Mouse (Mus musculus) forebrain, embryonic 14.5 days (tissue): ENCODE data around the gene Cep128. TPM values are rescaled to one million over a fixed set of nuclear protein-coding genes. Genes with fewer than 3 reads are reported as not detected.

ENCODE experiments used
- ATAC-seq: fragments of 200-750 bp; cut with Nextera tagmentation; 2 replicates; pipeline ENCODE4 v1.8.0; 2017; ENCODE audit warnings: mild to moderate bottlenecking, moderate library complexity
- DNase-seq: peaks from one replicate; pipeline ENCODE4 v3.0.0-alpha.2; 2015; ENCODE audit warnings: low spot score
- H3K27ac ChIP-seq: fragments of 300-500 bp; sonication (generic); 2 replicates; pipeline ENCODE4 v1.5.1; 2014; ENCODE audit warnings: low read depth, mild to moderate bottlenecking, control low read depth, low read length, moderate library complexity
- H3K27me3 ChIP-seq: fragments of 300-500 bp; sonication (generic); replicated peaks from 2 replicates; pipeline ENCODE4 v1.6.1; 2014; ENCODE audit warnings: low read length, control low read depth, mixed read lengths; ENCODE audit not compliant: control insufficient read depth, insufficient read depth
- H3K36me3 ChIP-seq: fragments of 300-500 bp; sonication (generic); 2 replicates; pipeline ENCODE4 v1.6.1; 2014; ENCODE audit warnings: low read length, control low read depth; ENCODE audit not compliant: control insufficient read depth, insufficient read depth
- H3K4me1 ChIP-seq: fragments of 300-500 bp; sonication (generic); 2 replicates; pipeline ENCODE4 v1.6.1; 2014; ENCODE audit warnings: antibody characterized with exemption, low read length, control low read depth; ENCODE audit not compliant: control insufficient read depth, insufficient read depth
- H3K4me2 ChIP-seq: fragments of 300-500 bp; sonication (generic); 2 replicates; pipeline ENCODE4 v1.6.1; 2014; ENCODE audit warnings: mild to moderate bottlenecking, control low read depth, low read length
- H3K4me3 ChIP-seq: fragments of 300-500 bp; sonication (generic); 2 replicates; pipeline ENCODE4 v1.5.1; 2014; ENCODE audit warnings: low read depth, low read length, control low read depth
- H3K9ac ChIP-seq: fragments of 300-500 bp; sonication (generic); 2 replicates; pipeline ENCODE4 v1.6.1; 2014; ENCODE audit warnings: mild to moderate bottlenecking, low read length, control low read depth, moderate library complexity
- H3K9me3 ChIP-seq: fragments of 300-500 bp; sonication (generic); replicated peaks from 2 replicates; pipeline ENCODE4 v1.6.1; 2016; ENCODE audit warnings: low read length, control low read depth, mixed read lengths; ENCODE audit not compliant: control insufficient read depth
- WGBS: fragments of 180-500 bp; shearing (Covaris S2); extraction: QIAGEN DNeasy Blood & Tissue Kit; methylation state at CpG from one replicate; pipeline ENCODE4 v1.1.7; 2014; 5-methylcytosine and 5-hydroxymethylcytosine counted together
- polyA plus RNA-seq: library from polyadenylated mRNA; unstranded; fragments of >200 nt; fragmentation: Nextera tagmentation; extraction: Ambion mirVana; gene quantifications from 2 replicates; pipeline ENCODE4 v1.2.1, GENCODE M21; 2014

Cep128 gene
- polyA plus RNA-seq, 1 experiment from 2014 or later = 5.5 TPM

DNA sequence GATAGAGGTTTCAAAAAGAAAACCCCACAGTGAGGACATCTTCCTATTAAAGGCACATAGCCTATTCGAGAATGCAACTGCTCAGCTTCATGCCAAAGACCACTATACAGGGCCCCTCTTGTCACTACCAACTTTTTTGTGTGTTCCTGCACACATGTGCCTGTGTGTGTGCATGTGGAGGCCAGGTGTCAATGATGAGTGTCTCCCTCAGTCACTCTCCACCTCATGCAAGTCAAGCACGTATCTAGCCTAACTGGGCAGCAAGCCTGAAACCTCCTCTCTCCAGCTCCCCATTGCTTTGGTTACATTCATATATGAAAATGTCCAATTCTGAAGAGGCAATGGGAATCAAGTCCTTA, 317.1 kb downstream of the Cep128 start:
- Histone ChIP-seq H3K4me1 (no peaks in the 10 kb centered on the region), H3K27me3 (no peaks in the 10 kb centered on the region), H3K27ac (no peak overlapping the region), H3K9ac (no peak overlapping the region), H3K9me3 (no peaks in the 10 kb centered on the region), H3K4me2 (no peak overlapping the region), H3K4me3 (no peak overlapping the region), H3K36me3 (no peaks in the 10 kb centered on the region)
- 87% methylated on average over 2 of the region's 2 CpGs for WGBS
- DNase-seq (no peak), ATAC-seq (no peak)

DNA sequence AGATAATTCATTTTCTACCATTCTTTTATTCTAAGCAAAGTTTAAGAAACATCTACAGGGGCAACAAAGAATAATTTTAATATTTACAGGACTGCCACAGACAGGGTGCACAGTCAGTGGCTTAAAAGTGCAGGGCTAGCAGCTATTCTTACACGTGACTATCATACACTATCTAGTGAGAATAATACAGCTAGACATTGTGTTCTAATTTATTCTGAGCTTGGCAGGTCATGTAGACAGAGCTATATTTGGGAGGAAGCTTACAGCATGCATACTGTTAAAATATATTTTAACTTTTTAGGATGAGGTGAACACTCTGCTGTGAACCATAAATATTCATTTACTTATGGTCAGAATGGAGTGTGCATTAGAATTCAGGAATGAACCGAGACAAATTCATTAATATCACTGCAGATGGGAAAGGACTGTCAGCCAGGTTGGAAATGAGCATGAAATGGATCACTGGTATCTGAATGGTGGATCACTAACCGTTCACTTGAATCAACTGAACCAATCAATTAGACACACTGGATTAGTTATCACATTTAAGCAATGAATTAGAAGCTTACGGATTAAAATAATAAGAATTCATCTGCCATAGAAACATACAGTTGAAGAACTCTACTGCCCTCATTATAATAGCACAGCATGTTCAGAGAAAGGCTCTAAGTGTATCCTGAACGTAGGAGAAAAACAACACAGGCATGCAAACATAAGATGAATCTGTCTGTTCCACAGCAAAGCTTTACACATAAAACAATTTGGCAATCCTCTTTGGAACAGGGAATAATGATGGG, 317.7 kb downstream of the Cep128 start:
- DNase-seq = no peak
- ATAC-seq = no peak

DNA sequence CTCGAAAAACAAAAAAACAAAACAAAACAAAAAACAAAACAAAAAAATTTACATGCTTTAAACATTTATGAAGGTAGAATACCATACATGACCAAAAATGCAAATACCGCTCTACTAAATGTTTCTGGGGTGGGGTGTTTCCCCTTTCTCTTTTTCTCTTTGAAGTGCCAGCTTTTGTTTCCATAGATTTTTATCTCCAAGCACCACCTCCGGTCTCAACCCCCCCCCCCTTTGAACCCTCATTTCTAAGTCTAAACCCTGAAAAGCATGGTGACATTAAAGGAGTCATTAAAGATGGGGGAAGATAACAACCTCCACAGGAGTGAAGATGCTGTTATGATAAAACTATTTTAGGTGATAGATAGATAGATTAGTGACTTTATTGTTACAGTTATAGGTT, 318.8 kb downstream of the Cep128 start:
- Histone ChIP-seq H3K4me3 (no peak overlapping the region), H3K9me3 (no peaks in the 10 kb centered on the region), H3K4me2 (no peak overlapping the region), H3K27me3 (no peaks in the 10 kb centered on the region), H3K36me3 (no peaks in the 10 kb centered on the region), H3K27ac (no peak overlapping the region), H3K4me1 (no peaks in the 10 kb centered on the region), H3K9ac (no peak overlapping the region)
- DNase-seq (no peak), ATAC-seq (no peak)
- 85% methylated on average over 3 of the region's 3 CpGs for WGBS

More for the DNA sequence above, 317.7 kb downstream of the Cep128 start:
- Histone ChIP-seq H3K36me3 (no peaks in the 10 kb centered on the region), H3K4me1 (no peaks in the 10 kb centered on the region), H3K27me3 (no peaks in the 10 kb centered on the region), H3K9ac (no peak overlapping the region), H3K27ac (no peak overlapping the region), H3K9me3 (no peaks in the 10 kb centered on the region), H3K4me2 (no peak overlapping the region), H3K4me3 (no peak overlapping the region)
- WGBS = 67% methylated on average over 5 of the region's 5 CpGs

DNA sequence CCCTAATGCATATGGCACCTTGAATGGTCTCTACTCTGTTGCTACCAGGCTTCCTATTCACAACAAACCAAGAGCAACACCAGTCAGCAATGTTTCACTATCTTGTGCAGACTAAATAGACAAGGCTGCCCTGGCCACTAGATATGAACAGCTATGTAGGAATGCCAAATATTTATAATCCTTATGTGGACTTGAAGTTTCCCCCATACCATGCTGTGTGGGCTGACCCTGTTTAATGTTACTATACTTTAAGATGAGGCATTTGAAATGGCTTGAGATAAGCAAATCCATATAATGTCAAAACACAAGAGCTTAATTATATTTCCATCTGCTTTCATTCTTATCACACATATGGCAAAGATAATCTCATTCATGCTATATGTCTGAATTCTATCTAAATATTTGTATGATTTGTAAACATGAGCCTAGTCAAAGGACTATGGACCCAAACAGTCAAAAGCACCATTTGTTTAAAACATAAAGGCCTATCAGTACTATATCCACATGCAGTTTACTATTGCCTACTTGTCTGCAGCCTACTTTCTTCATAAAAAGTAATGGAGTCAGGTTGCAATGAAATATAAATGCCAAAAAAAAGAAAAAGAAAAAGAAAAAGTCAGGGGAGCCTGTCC, 319.7 kb downstream of the Cep128 start:
- H3K9me3 ChIP-seq = no peaks in the 10 kb centered on the region
- ATAC-seq = no peak
- no peaks in the 10 kb centered on the region for H3K36me3 ChIP-seq
- DNase-seq = no peak
- H3K4me2 ChIP-seq = no peak overlapping the region
- H3K27me3 ChIP-seq = no peaks in the 10 kb centered on the region
- no peaks in the 10 kb centered on the region for H3K4me1 ChIP-seq
- no peak overlapping the region for H3K27ac ChIP-seq
- no peak overlapping the region for H3K9ac ChIP-seq
- no peak overlapping the region for H3K4me3 ChIP-seq

DNA sequence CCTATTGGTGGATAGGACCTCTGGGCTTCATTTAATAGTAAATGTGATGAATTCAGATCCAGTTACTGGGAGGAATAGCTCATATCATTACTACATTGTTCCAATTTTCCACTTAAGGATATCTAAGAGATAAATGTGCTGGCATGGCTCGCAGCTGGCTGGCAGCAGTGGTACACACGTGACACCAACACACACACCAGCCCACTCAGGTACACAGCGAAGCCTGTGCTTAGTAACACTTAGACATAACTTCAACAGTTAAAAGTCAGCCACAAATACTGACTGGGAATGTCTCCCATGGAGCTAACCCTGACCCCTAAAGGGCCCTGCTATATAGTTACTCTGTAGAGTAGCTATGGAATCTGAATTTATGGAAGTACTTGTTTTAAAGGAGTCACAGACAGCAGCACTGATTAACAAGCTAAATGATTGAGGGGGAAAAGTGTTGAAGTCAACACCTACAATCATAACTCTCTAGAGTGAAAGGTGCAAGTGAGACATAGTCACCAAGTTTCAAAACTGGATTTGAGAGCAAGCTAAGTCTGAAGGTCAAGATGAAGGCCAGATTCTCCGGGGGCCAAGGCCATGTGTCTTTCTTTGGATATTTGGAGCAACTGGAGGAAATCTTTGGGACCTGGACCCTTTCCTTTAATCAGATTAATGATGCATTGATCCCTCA, 320.7 kb downstream of the Cep128 start:
- no peaks in the 10 kb centered on the region for H3K36me3 ChIP-seq
- H3K4me2 ChIP-seq = no peak overlapping the region
- H3K9me3 ChIP-seq = no peaks in the 10 kb centered on the region
- no peak overlapping the region for H3K4me3 ChIP-seq
- no peak for DNase-seq
- no peaks in the 10 kb centered on the region for H3K27me3 ChIP-seq
- ATAC-seq = no peak
- WGBS = 87% methylated on average over 4 of the region's 4 CpGs
- H3K9ac ChIP-seq = no peak overlapping the region
- no peak overlapping the region for H3K27ac ChIP-seq
- H3K4me1 ChIP-seq = no peaks in the 10 kb centered on the region

DNA sequence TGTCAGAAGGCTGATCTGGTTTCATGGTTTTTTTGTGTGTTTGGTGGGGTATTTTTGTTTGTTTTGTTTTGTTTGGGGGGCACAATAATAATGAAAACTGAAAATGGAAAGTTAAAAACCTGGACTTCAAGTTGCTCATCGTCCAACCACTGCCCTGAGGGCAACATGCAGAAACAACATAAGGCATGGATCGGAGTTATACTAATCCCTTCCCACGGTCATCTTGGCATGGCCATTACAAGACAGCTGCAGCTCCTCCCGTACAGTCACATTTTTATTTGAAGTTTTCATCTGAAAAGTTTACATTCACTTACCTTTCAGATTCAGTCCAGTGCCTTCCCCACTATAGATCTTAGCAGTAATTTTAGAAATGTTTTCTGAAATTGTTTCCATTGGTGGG, 321.5 kb downstream of the Cep128 start:
- DNase-seq (no peak), ATAC-seq (no peak)
- H3K4me2 ChIP-seq = no peak overlapping the region
- no peaks in the 10 kb centered on the region for H3K9me3 ChIP-seq
- no peak overlapping the region for H3K27ac ChIP-seq
- H3K27me3 ChIP-seq = no peaks in the 10 kb centered on the region
- 88% methylated on average over 4 of the region's 4 CpGs for WGBS
- no peak overlapping the region for H3K9ac ChIP-seq
- H3K36me3 ChIP-seq = no peaks in the 10 kb centered on the region
- H3K4me1 ChIP-seq = no peaks in the 10 kb centered on the region
- no peak overlapping the region for H3K4me3 ChIP-seq

DNA sequence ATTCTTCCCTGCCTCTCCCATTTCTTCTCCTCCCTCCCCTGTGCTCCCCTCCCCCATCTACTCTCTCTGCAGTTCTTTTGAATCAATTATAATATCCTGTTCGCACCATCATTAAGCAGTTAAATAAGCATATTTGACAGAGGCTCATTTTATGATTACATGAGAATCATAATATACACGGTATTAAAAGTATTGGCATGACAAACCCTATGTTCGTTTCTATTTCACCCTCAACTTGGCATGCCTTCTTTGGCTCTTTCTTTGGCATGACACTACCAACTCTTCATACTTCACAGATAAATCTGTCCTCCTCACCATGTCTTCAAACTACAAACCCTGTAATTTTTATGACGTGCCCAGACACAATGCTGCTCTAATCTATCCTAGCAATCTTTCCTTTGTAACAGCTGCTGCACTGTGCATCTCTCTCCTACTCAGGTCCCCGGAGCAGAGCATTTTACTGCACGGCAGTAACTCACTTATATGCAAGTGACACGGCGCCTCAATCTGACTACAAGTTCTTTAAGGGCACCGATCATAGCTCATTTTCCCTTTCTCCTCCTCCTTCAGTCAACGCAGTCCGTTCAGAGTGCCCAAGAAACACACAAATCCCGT, 324.4 kb downstream of the Cep128 start:
- no peaks in the 10 kb centered on the region for H3K36me3 ChIP-seq
- no peaks in the 10 kb centered on the region for H3K9me3 ChIP-seq
- H3K27ac ChIP-seq = no peak overlapping the region
- WGBS = 85% methylated on average over 12 of the region's 12 CpGs
- no peaks in the 10 kb centered on the region for H3K4me1 ChIP-seq
- no peaks in the 10 kb centered on the region for H3K27me3 ChIP-seq
- DNase-seq = no peak
- no peak overlapping the region for H3K4me2 ChIP-seq
- no peak overlapping the region for H3K4me3 ChIP-seq
- ATAC-seq = no peak
- no peak overlapping the region for H3K9ac ChIP-seq

DNA sequence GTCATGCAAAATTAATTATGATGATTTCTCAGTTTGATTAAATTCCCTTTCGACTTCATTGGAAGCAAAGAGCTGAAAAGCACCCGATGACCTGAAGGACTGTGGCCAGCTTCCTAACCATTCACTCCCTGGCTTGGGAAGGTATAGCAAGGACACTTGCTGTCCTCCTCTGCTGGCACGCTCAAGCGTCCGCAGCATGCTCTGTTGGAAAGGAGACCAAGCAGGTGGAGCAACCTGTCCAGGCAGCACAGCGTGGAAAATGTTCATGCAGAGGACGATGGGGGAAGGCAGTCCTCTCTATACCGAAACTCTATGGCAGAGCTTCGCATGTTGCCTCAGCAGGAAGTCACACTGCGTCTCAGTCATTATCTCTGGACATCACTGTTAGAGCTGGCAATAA, 327.3 kb downstream of the Cep128 start:
- no peak for DNase-seq
- H3K9ac ChIP-seq = no peak overlapping the region
- 90% methylated on average over 10 of the region's 10 CpGs for WGBS

DNA sequence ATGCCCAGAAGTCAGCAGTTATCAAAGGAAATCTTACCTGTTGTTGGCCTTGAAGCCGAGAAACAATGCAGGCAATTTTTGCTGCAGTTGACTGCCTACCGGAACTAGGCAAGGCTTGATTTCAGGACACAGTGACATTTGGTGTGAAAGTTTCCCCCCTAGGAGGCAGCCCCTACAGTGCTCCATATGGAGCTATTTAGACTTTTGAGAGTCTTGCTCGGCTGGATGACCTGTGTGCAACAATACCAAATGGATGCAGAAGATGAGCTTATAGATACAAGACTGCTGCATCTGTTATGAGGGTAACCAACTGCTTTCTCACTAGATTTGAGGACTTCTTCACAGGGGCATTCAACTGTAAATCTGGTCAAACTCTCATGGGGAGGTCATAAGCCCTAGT, 331.9 kb downstream of the Cep128 start:
- no peak overlapping the region for H3K9ac ChIP-seq
- no peak overlapping the region for H3K27ac ChIP-seq
- H3K27me3 ChIP-seq = no peaks in the 10 kb centered on the region
- no peak overlapping the region for H3K4me2 ChIP-seq
- no peaks in the 10 kb centered on the region for H3K4me1 ChIP-seq
- no peak for DNase-seq
- 88% methylated on average over 3 of the region's 3 CpGs for WGBS
- no peaks in the 10 kb centered on the region for H3K9me3 ChIP-seq
- no peak overlapping the region for H3K4me3 ChIP-seq
- no peaks in the 10 kb centered on the region for H3K36me3 ChIP-seq
- ATAC-seq = no peak

More for the DNA sequence above, 327.3 kb downstream of the Cep128 start:
- H3K27me3 ChIP-seq = no peaks in the 10 kb centered on the region
- no peak overlapping the region for H3K27ac ChIP-seq
- ATAC-seq = no peak
- H3K4me1 ChIP-seq = no peaks in the 10 kb centered on the region
- H3K9me3 ChIP-seq = no peaks in the 10 kb centered on the region
- no peaks in the 10 kb centered on the region for H3K36me3 ChIP-seq
- H3K4me2 ChIP-seq = no peak overlapping the region
- no peak overlapping the region for H3K4me3 ChIP-seq
